Mouse (Mus musculus): ENCODE results near the gene Bcl2l10.

Gene Bcl2l10

GRCm38 (mm10) chr9:75347458-75347857 is at the start of gene Bcl2l10:
Gene Bcl2l10 (plus strand): TSS chr9:75347758.
- DNase-seq (ENCODE audit: low spot score in 2 of 2) = no peak

GRCm38 (mm10) chr9:75299342-75299741 is 48.2 kb upstream of the Bcl2l10 start:
- no peak for DNase-seq (ENCODE audit: low spot score in 2 of 2)

DNA sequence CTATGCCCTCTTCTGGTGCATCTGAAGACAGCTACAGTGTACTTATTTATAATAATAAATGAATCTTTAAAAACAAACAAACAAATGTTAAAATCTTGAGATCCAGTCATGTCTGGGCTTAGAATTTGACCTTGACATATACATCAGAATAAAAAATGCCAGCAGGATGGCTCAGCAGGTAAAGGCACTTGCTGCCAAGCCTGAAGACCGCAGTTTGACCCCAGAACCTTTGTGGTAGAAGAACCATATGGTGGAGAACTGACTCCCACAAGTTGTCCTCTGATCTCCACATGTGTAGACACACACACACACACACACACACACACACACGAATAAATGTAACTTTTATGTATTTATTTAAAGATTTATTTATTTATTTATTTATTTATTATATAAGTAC is 44.5 kb upstream of the Bcl2l10 start:
- no peak for DNase-seq (ENCODE audit: low spot score in 2 of 2)

- DNase-seq (ENCODE audit: low spot score in 2 of 2) = no peak
These were observed 43.8 kb upstream of the Bcl2l10 start for GRCm38 (mm10) chr9:75303701-75304261.

GRCm38 (mm10) chr9:75304286-75304685 is 43.3 kb upstream of the Bcl2l10 start:
- no peak for DNase-seq (ENCODE audit: low spot score in 2 of 2)

GRCm38 (mm10) chr9:75306126-75306898 is 41.2 kb upstream of the Bcl2l10 start, which contains the start of gene Gnb5:
Gene Gnb5 (plus strand): TSS chr9:75306288.
- no peak for DNase-seq (ENCODE audit: low spot score in 2 of 2)

DNA sequence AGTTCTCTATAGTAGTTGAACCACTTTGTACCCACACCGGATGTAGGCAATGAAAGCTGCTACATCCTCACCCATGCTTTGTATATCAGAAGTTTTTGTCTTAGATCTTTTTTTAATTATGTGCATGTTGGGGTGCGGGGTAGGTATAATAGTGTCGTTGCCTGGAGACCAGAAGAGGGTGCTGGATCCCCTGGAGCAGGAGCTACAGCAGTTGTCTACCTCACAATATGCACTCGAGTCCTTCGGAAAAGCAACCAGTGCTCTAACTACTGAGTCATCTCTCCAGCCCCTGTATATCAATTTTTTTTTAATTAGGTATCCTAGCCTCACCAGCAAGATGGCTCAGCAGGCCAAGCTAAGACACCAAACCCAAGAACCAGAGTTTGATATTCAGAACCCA is 40.5 kb upstream of the Bcl2l10 start:
- no peak for DNase-seq (ENCODE audit: low spot score in 2 of 2)

DNA sequence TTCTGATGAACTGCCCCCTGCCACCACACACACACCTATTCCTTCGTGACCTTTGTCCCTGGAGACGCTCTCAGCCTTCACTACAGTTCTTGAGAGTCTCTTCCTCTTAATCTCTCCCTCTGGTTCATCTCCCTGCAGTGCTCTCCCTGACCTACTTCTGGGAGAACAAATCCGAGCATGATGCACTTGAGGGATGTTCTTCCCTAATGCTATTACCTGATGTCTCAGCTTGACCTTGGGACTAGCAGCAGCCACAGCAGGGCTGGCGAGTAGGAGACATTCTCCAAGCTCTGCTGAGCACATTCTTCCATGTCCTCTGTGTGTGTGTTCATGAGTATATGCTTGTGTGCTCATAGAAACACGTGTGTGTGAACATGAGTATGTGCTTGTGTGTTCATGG is 38.9 kb upstream of the Bcl2l10 start:
- DNase-seq (ENCODE audit: low spot score in 2 of 2) = no peak

DNA sequence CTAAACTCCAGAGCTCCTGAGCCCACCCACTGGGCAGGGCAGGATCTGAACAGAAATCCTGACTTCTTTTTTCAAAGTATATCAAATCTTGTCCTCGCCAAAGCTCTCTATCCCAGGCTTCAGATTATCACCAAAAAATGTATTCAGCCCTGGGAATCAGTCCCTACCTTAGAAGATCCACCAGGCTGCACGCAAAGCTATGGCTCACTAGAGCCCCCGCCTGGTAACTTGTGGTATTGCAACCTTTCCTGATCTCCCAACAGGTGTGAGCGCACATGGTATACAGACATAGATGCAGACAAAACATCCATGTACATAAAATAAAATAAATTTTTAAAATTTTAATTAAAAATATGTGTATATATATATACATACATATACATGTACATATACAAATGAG is 35.5 kb upstream of the Bcl2l10 start:
- peak; percentile 36 to 66 for DNase-seq (ENCODE audit: low spot score in 2 of 2)

DNA sequence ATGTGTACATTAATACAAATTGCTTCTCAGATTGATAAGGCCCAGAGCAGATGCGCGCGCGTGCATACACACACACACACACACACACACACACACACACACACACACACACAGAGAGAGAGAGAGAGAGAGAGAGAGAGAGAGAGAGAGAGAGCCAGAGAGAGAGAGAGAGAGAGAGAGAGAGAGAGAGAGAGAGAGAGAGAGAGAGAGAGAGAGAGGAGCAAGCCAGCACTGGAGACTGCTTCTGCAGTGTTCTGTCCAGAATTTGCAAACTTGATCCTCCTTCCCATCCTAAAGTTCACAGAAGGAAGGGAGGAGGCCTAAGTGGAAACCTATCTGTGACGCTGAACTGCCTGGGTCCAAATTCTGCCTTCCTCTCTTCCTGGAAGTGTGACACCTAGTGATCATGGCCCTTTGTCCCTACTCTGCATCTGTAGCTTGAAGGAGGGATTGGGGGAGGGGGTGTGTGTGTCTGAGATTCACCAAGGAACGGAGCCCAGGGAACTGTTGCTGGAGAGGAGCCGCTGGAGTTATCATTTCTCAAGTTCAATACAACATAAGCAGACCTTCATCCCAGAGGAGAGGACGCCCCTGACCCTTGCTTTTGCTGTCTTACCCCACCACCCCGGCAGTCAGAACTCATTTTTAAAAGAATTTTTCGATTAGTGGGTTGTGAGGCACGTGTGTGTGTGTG is 34.3 kb upstream of the Bcl2l10 start:
- no peak for DNase-seq (ENCODE audit: low spot score in 2 of 2)

- DNase-seq (ENCODE audit: low spot score in 2 of 2) = peak; percentile 77 to 83
These were observed 33.6 kb upstream of the Bcl2l10 start for GRCm38 (mm10) chr9:75313832-75314516.

- no peak for DNase-seq (ENCODE audit: low spot score in 2 of 2)
These were observed 32.9 kb upstream of the Bcl2l10 start for GRCm38 (mm10) chr9:75314517-75315105.

DNA sequence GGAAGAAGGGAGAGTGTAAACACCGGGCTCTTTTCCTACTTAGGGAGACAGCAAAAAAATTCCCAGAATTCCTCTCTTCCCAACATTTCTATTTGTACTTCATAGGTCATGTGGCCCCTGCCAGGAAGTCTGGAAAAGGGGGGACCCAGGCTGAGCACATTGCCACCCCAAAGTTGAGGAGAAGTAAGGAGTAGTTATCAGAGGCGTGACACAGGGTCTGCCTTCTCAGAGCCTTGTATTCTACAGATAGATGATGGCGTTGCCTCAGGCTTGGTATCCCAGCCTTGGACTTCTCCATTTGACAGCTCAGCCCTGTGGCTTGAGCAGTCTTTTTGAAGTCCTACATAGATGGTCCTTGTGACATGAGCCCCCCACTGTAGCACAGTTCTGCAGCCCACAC is 32.3 kb upstream of the Bcl2l10 start:
- no peak for DNase-seq (ENCODE audit: low spot score in 2 of 2)

GRCm38 (mm10) chr9:75316771-75317170 is 30.8 kb upstream of the Bcl2l10 start:
- DNase-seq (ENCODE audit: low spot score in 2 of 2) = no peak

GRCm38 (mm10) chr9:75318196-75318595 is 29.4 kb upstream of the Bcl2l10 start:
- DNase-seq (ENCODE audit: low spot score in 2 of 2) = no peak

DNA sequence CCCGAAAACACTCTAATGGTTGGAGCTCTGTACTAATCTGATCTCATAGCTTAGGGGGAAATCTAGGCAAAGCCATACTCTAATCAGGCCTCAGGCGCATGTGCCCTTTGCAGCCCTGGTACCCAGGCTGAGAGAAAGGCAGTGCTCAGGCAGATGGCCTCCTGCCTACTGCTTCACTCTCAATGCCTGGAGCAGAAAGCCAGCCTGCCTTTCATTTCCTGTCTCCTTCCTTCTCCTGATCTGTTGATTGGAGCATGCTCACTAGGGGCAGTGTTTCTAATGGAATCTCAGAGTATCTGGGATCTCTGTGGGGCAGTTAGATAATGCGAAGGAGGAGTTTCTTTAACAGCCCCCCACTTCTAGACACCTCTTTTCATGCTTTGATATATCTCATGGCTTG is 28.2 kb upstream of the Bcl2l10 start:
- DNase-seq (ENCODE audit: low spot score in 2 of 2) = no peak

GRCm38 (mm10) chr9:75322099-75322885 is 25.3 kb upstream of the Bcl2l10 start:
- peak in 1 of 2 experiments; percentile 62 for DNase-seq (ENCODE audit: low spot score in 2 of 2)

- DNase-seq (ENCODE audit: low spot score in 2 of 2) = no peak
These were observed 19.5 kb upstream of the Bcl2l10 start for GRCm38 (mm10) chr9:75328047-75328446.

DNA sequence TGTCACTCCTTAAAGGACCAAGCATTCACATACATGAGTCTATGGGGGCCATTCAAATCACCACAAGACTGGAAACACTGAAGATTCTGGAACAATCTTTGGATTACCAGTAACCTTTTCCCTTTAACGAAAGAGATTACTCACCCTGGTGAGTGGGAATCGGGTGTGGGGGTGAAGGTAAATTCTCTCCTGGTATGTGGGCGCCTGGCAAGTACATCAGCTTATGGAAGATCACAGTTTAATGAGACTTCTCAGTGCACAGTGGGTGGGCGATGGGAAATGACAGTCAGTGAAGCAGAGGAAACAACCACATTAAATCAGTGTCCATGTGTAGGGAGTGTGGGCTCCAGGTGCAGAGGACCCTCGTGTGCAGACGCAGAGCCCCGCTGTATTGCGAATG is 16.7 kb upstream of the Bcl2l10 start:
- DNase-seq (ENCODE audit: low spot score in 2 of 2) = peak; percentile 61 to 72

DNA sequence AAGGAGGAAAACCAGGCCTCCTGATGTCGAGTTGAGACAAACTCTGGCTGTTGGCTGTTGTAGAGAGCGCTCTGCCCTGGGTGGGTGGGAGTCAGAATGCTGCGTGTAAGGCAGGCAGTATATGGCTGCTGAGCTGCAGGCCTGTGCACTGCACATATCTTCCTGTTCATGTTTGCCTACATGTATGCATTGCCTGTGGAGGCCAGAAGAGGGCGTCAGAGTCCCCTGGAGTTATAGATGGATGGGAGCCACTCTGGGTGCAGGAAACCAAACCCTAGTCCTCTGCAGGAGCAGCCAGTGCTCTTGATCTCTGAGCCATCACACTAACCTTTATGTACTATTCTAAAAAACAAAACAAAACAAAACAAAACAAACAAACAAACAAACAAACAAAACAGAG is 13.1 kb upstream of the Bcl2l10 start:
- DNase-seq (ENCODE audit: low spot score in 2 of 2) = no peak

DNA sequence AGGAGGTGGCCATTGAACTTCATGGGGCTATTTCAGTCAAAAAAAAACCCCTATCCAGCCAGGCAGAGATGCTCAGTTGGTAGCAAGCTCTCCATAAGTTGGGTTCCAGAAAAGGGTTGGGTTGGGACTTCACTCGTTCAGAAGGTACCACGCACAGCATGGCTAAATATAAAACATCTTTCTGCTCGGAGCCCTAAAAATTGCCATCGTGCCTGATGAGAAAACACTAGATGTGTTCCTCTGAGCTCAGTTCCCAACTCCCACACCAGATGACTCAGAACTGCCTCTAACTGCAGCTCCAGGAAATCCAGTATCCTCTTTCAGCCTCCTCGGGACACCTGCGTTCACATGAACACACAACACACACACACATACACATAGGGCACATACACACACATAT is 9.5 kb upstream of the Bcl2l10 start:
- DNase-seq (ENCODE audit: low spot score in 2 of 2) = peak; percentile 78 to 92
